Mouse (Mus musculus): ENCODE data around the gene Chmp2a.

Gene Chmp2a

GRCm38 (mm10) chr7:13033451-13034147 is 1.0 kb downstream of the Chmp2a start:
- DNase-seq (ENCODE audit: low spot score), result no peak

GRCm38 (mm10) chr7:13032541-13032940 is 2.1 kb downstream of the Chmp2a start:
- no peak for DNase-seq (ENCODE audit: low spot score)

DNA sequence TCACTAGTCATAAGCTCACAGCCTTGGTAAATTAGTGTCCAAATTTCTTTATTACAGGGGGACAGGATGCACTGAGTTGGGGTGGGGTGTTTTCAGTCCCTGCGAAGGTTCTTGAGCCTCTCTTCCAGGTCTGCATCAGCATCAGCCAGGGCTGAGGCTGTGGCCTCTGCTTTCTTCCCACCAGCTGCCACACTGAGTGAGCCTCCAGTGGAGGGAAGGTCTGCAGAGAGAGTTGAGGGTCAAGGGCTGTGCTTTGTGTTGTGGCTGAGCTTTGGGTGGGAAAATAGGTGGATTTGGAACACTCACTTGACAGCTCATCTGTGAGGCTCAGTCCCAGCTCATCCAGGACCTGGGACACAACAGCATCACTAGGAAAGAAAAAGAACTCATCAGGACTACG is 2.6 kb downstream of the Chmp2a start:
- DNase-seq (ENCODE audit: low spot score), result no peak

DNA sequence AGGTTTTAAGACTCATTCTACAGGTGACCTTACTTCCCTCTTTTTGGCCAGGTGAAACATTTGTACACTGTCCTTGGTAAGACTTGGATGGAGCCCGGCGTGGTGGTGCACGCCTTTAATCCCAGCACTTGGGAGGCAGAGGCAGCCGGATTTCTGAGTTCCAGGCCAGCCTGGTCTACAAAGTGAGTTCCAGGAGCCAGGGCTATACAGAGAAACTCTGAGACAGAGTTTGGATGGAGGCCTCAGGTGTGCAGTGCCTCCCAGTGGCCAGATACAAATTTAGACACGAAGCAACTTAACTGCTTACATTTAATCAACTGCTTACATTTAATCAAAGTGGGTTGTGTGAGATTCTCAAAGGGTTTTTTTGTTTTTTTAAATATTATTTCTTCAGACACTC is 3.5 kb downstream of the Chmp2a start:
- DNase-seq (ENCODE audit: low spot score), result peak; percentile 18

DNA sequence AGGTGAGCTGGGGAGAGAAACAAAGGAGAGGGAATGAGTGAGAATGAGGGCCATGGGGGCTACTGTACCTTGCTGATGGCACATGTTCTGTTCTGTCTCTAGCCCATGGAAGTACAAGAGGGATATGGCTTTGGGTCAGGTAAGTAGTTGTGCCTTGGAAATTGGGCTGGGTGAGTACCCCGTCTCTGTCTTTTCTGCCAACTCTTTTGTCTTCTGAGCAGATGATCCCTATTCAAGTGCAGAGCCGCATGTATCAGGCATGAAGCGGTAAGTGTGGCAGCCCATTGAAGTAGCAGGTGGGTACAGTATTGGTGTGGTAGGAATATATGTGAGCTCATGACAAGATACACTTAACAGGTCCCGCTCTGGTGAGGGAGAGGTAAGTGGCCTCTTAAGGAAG is 5.6 kb downstream of the Chmp2a start:
- no peak for DNase-seq (ENCODE audit: low spot score)

DNA sequence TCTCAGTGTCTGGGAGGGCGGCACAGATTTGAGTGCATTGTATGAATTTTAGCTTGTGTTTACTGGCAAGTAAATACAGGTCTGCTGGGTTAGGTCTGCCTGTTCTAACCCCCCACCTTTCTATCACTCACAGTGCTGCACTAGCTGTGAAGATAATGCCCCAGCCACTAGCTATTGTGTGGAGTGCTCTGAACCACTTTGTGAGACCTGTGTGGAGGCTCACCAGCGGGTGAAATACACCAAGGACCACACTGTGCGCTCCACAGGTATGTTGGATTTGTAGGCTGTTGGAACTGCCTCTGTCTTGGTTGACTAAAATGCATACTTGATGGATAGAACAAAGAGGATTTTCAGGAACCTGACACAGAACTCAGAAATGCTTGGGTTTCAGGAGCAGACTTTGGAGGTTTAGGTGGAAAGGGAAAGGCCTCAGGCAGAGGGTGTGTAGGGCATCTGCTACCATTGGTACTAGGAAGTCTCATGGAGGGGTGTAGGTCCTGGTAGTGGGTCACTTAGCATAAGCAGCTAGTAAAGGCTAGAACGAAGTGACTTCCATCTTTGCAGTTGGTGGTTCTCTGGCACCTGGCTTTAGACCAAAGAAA is 9.0 kb downstream of the Chmp2a start:
- DNase-seq (ENCODE audit: low spot score), result no peak

DNA sequence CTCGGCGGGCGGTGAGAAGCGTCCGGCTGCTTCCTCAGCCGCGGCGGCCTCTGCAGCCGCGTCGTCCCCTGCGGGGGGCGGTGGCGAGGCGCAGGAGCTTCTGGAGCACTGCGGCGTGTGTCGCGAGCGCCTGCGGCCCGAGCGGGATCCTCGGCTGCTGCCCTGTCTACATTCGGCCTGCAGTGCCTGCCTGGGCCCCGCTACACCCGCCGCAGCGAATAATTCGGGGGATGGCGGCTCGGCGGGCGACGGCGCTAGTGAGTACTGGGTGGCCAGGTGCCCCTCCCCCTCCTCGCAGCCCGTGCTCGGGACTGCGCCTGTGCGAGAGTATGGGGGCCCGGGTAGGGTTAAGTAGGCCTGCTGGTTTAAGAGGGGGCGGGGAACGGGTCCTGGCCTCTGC is 9.8 kb downstream of the Chmp2a start:
- DNase-seq (ENCODE audit: low spot score), result peak; percentile 45

DNA sequence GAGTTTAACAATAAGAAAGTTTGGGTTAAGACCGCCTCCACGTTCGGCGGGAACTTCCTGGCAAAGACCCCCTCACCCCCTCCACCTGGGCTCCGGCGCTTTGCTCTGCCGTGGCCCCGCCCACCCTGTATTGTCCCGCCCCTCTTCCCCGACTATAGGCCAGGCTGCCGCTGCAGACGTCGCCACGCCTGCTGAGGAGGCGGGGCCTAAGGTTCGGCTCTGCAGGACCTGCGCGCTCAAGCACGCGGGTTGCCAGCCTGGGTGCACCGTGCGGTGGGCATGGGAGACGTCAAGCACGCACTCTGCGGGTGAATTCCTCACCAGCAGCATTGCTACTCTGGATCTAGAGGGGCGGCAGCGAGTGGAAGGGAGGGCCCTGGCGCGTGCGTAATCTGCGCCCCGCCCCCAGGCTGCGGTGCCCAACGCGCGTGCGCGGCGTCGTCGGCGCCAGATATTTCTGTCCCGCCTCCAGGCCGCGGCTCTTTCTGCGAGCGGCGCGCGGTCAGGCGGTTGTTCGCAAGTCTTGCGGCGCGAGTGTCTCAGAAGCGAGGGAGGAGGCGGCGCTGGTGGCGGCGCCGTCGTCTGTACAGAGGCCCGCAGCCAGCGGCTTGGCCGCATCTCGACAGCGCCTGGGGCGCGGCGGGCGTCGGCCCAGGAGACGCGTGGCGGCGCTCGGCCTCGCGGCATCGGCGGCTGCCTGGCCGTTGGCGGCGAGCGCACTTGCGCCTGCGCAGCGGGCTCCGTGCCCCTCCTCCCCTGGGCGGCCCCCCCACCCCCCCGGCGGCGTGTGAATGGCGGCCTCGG is 10.5 kb downstream of the Chmp2a start:
- peak; percentile 93 for DNase-seq (ENCODE audit: low spot score)

- peak; percentile 34 for DNase-seq (ENCODE audit: low spot score)
Observed at GRCm38 (mm10) chr7:13022773-13023535, 11.7 kb downstream of the Chmp2a start.

DNA sequence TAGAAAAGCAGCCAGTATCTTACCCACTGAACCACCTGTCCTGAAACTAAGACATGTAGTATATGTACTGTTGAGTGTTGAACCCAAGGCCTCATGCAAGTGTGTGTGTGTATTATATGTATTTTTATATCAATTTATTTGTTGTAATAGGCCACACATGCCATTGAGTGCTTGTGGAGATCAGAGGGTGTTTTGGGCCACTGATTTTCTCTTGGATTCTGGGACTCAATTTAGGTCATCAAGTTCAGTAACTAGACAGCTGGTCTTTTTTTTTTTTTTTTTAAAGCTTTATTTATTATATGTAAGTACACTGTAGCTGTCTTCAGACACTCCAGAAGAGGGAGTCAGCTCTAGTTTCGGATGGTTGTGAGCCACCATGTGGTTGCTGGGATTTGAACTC is 19.4 kb downstream of the Chmp2a start:
- no peak for DNase-seq (ENCODE audit: low spot score)

- no peak for DNase-seq (ENCODE audit: low spot score)
Observed at GRCm38 (mm10) chr7:13014275-13014839, 20.2 kb downstream of the Chmp2a start.

GRCm38 (mm10) chr7:13013671-13014070 is 20.9 kb downstream of the Chmp2a start:
- no peak for DNase-seq (ENCODE audit: low spot score)

GRCm38 (mm10) chr7:13010005-13010908 is 24.4 kb downstream of the Chmp2a start, which contains the start of gene Zbtb45:
Zbtb45 (minus strand) TSS chr7:13010034.
- DNase-seq (ENCODE audit: low spot score), result no peak

DNA sequence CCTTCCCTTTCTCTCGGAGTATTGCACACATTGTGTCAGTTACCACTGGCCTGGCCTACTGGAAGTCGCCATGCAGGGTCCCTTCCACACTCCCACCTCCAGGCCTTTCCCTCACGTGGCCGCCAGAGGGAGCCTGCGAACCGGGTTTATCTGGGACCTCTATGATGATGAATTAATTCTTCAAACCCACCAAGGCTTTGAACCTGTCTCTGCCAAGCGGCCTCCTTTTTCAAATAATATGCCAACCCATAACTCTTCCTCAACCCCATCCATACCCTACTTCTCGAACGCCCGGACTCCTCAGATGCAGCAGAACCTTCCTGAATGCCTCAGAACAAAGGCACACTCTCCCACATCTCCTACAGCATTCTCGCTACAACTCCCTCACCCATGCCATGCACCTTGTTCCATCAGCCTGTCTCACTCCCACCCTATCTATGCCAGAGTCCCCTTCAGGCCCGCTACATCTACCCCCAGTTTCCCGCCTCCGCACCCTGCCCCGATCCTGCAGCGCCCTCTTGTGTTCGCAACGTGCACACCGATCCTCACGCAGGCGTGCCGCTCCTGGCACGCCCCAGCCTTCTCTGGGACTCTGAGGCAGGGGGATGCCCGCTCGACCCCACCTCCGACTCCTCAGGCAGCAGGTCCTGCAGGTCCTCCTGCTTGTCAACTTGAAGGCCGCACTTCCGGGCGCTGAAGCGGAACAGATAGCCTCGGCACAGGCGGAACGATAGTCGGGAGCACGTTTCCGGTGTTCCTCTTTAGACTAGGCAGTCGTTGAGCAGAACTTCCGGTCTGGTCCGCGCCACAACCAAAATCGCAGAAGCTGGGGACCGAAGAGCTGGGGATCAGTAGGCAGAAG is 25.2 kb downstream of the Chmp2a start:
- DNase-seq (ENCODE audit: low spot score), result peak; percentile 91

GRCm38 (mm10) chr7:13007341-13008092 is 27.1 kb downstream of the Chmp2a start:
- no peak for DNase-seq (ENCODE audit: low spot score)

DNA sequence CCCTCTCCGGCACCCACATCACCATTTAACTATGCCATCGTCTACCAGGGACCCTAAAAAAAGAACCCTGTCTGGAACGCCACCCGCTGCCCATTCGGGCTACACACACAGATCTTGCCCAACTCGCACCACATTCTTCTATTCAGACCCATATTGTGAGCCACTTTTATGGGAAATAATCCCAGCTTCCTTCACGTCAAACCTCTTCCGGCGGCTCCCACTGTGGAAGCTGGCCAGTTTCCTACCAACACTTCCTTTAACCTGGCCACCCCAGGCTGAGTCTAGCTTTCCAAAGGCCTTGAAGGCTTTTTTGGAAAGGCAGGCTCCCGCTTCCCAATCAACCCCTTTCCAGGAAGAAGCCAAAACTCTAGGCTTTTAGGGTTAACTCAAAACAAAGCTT is 28.1 kb downstream of the Chmp2a start:
- DNase-seq (ENCODE audit: low spot score), result no peak

DNA sequence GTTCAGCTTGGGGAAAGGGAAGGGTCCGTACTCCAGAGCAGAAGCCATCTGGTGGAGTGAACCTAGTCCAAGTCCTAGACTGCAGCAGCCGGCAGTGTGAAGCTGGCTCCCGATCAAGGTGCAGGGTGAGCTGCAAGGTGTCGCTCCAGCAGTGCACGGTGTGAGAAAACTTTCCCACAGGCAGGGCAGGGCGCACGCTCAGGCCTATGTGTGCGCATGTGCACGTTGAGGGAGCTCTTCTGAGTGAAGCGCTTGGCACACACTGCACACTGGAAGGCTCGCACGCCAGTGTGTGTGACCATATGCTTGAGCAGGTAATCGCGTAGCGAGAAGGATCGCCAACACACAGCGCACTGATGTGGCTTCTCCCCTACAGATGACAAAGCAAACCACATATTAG is 28.6 kb downstream of the Chmp2a start:
- DNase-seq (ENCODE audit: low spot score), result no peak

- DNase-seq (ENCODE audit: low spot score), result no peak
Observed at GRCm38 (mm10) chr7:13003380-13003779, 31.2 kb downstream of the Chmp2a start.

- DNase-seq (ENCODE audit: low spot score), result no peak
Observed at GRCm38 (mm10) chr7:13001584-13001983, 33.0 kb downstream of the Chmp2a start.
